Mouse (Mus musculus): ENCODE data around the gene Etfb.

DNA sequence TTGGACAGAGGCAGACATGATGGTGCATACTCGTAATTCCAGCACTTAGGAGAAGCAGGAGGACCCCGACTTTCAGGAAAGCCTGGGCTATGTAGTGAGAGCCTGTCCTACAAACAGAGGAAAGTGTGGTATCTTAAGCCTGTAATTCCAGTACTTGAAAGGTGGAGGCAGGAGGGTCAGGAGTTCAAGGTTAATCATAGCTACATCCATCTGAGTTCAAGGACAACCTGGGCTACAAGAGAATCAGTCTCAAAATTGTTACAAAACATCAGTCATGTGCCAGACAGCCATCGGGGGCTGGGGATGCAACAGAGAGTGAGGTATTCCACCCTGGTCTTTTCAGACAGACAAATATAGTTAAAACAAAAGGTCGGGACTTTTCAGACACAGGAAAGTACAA lies 11.0 kb upstream of the Etfb start:
- TF ChIP-seq EP300 (IDR thresholded peaks at IDR 0.05; ENCODE audit: low read length) (no peak), CTCF (conservative IDR thresholded peaks at IDR 0.05 in 1 of 2, IDR thresholded peaks at IDR 0.05 in 1 of 2; ENCODE audit: low read depth in 2 of 2, low read length in 2 of 2) (no peak), SIN3A (IDR thresholded peaks at IDR 0.05; ENCODE audit: low read length) (no peak), MAX (IDR thresholded peaks at IDR 0.05; ENCODE audit: low read length) (no peak), E2F4 (IDR thresholded peaks at IDR 0.05; ENCODE audit: insufficient replicate concordance, low read depth, low read length) (no peak)

Measured in CH12.LX (cell line).